Comparison of ENCODE assay signal across 8 mouse cellular contexts in genomic region chr19:6262222-6262621, GRCm38 (mm10). TPM values are rescaled to one million over a fixed set of nuclear protein-coding genes. Genes with fewer than 3 reads are reported as not detected.
A peak's percentile ranks its signal among the peaks of the same experiment; 100 is the strongest.
DNase-seq lines count a peak whose midpoint lies in the region; ATAC-seq and TF ChIP-seq lines count a peak whose summit lies in the region.

No protein-coding gene starts in this region.

- peak; percentile 98 for TF ChIP-seq CTCF in intestine, postnatal 0 days (IDR thresholded peaks at IDR 0.05; ENCODE audit: low read depth)

- peaks cover 7% of the 10 kb centered on the region; the same call in 1 of the 2 replicates for H3K9me3 ChIP-seq in embryonic facial prominence, embryonic 10.5 days
- no peaks in the 10 kb centered on the region for H3K9me3 ChIP-seq in intestine, postnatal 0 days (ENCODE audit: control insufficient read depth)
- no peaks in the 10 kb centered on the region for H3K9me3 ChIP-seq in liver, embryonic 15.5 days (replicated peaks)

- peak; percentile 67 for DNase-seq in right cerebral cortex, postnatal 14 days
- no peak for DNase-seq in right cerebral cortex, adult 18-20 months
- peak; percentile 86 for DNase-seq in adrenal gland, postnatal 10 days
- peak; percentile 77 for DNase-seq in embryonic facial prominence, embryonic 10.5 days (ENCODE audit: low spot score)
- DNase-seq in spleen, adult 18-20 months: peak; percentile 51 to 79

- no peak for ATAC-seq in intestine, postnatal 0 days
- ATAC-seq in liver, embryonic 15.5 days (ENCODE audit: insufficient read depth): no peak
- no peak for ATAC-seq in activated CD4-positive, CD25-positive, alpha-beta regulatory T cell, adult 4 months

- H3K27ac ChIP-seq in embryonic facial prominence, embryonic 10.5 days (replicated peaks): no peak overlapping the region
- H3K27ac ChIP-seq in intestine, postnatal 0 days (ENCODE audit: low read depth, low read length): peak overlapping the region; percentile 99
- peak overlapping the region; percentile 14; the same call in 1 of the 2 replicates for H3K27ac ChIP-seq in liver, embryonic 15.5 days (replicated peaks)

- no peaks in the 10 kb centered on the region for H3K4me1 ChIP-seq in embryonic facial prominence, embryonic 10.5 days
- H3K4me1 ChIP-seq in intestine, postnatal 0 days (replicated peaks; ENCODE audit: control insufficient read depth, insufficient read depth, low read length): 0 out of 2 replicates have a peak, but pooled peaks cover 3% of the 10 kb centered on the region
- peaks cover 35% of the 10 kb centered on the region for H3K4me1 ChIP-seq in liver, embryonic 15.5 days (replicated peaks)

- peak overlapping the region; percentile 77 for H3K4me2 ChIP-seq in intestine, postnatal 0 days (replicated peaks; ENCODE audit: low read depth)
- no peak overlapping the region for H3K4me2 ChIP-seq in liver, embryonic 15.5 days

- H3K4me3 ChIP-seq in embryonic facial prominence, embryonic 10.5 days: no peak overlapping the region
- no peak overlapping the region for H3K4me3 ChIP-seq in intestine, postnatal 0 days (ENCODE audit: low read depth, low read length)
- H3K4me3 ChIP-seq in liver, embryonic 15.5 days (replicated peaks): no peak overlapping the region

- H3K36me3 ChIP-seq in embryonic facial prominence, embryonic 10.5 days (replicated peaks): peaks cover 51% of the 10 kb centered on the region
- H3K36me3 ChIP-seq in intestine, postnatal 0 days (ENCODE audit: control insufficient read depth, insufficient read depth): peaks cover 41% of the 10 kb centered on the region
- peaks cover 46% of the 10 kb centered on the region for H3K36me3 ChIP-seq in liver, embryonic 15.5 days (replicated peaks)

- H3K27me3 ChIP-seq in embryonic facial prominence, embryonic 10.5 days (replicated peaks; ENCODE audit: low read depth, poor library complexity, severe bottlenecking): no peaks in the 10 kb centered on the region
- no peaks in the 10 kb centered on the region for H3K27me3 ChIP-seq in intestine, postnatal 0 days (replicated peaks; ENCODE audit: control insufficient read depth, insufficient read depth, low read length)
- H3K27me3 ChIP-seq in liver, embryonic 15.5 days: no peaks in the 10 kb centered on the region

- 0 out of 2 replicates have a peak overlapping the region, but pooled peaks have one; percentile 87 for H3K9ac ChIP-seq in intestine, postnatal 0 days (ENCODE audit: low read depth, low read length)
- H3K9ac ChIP-seq in liver, embryonic 15.5 days: no peak overlapping the region

- WGBS in embryonic facial prominence, embryonic 10.5 days: 59% methylated on average over 7 of the region's 7 CpGs
- 59% methylated on average over 7 of the region's 7 CpGs for WGBS in intestine, postnatal 0 days
- 43% methylated on average over 7 of the region's 7 CpGs for WGBS in liver, embryonic 15.5 days (ENCODE audit: insufficient replicate concordance)

RNA-seq across cellular contexts. Expression of gene Ehd1, which starts 14.3 kb away (rescaled TPM):
- 100 to 1,000 TPM; 104 to 106 TPM for total RNA-seq in adrenal gland, postnatal 10 days (2021)
- 81.8 and 83.5 TPM in 2 replicates for polyA plus RNA-seq in embryonic facial prominence, embryonic 10.5 days (2016; fragmentation: Nextera tagmentation; extraction: Ambion mirVana)
- 177 and 201 TPM in 2 replicates for polyA plus RNA-seq in intestine, postnatal 0 days (2015; fragmentation: Nextera tagmentation; extraction: Ambion mirVana)
- polyA plus RNA-seq in liver, embryonic 15.5 days (2015; fragmentation: Nextera tagmentation; extraction: Ambion mirVana): 64.0 and 69.3 TPM in 2 replicates
- 10 to 100 TPM; 11.0 to 15.2 TPM for polyA plus RNA-seq in activated CD4-positive, CD25-positive, alpha-beta regulatory T cell, adult 4 months (2017; shearing (Covaris generic))

RNA-seq across cellular contexts. Expression of gene Atg2a, which starts 20.8 kb away (rescaled TPM):
- total RNA-seq in adrenal gland, postnatal 10 days (2021): 10 to 100 TPM; 25.0 to 30.2 TPM
- 12.5 and 13.6 TPM in 2 replicates for polyA plus RNA-seq in embryonic facial prominence, embryonic 10.5 days (2016; fragmentation: Nextera tagmentation; extraction: Ambion mirVana)
- polyA plus RNA-seq in intestine, postnatal 0 days (2015; fragmentation: Nextera tagmentation; extraction: Ambion mirVana): 3.6 and 4.0 TPM in 2 replicates
- 4.7 and 5.8 TPM in 2 replicates for polyA plus RNA-seq in liver, embryonic 15.5 days (2015; fragmentation: Nextera tagmentation; extraction: Ambion mirVana)
- 10 to 100 TPM in 1 of 2 experiments, 1 to 10 TPM in 1; 7.4 to 17.2 TPM for polyA plus RNA-seq in activated CD4-positive, CD25-positive, alpha-beta regulatory T cell, adult 4 months (2017; shearing (Covaris generic))

RNA-seq across cellular contexts. Expression of gene Ppp2r5b, which starts 26.6 kb away (rescaled TPM):
- total RNA-seq in adrenal gland, postnatal 10 days (2021): 10 to 100 TPM; 52.9 to 56.9 TPM
- polyA plus RNA-seq in embryonic facial prominence, embryonic 10.5 days (2016; fragmentation: Nextera tagmentation; extraction: Ambion mirVana): 25.5 and 26.3 TPM in 2 replicates
- polyA plus RNA-seq in intestine, postnatal 0 days (2015; fragmentation: Nextera tagmentation; extraction: Ambion mirVana): 15.2 and 17.1 TPM in 2 replicates
- 3.3 and 5.0 TPM in 2 replicates for polyA plus RNA-seq in liver, embryonic 15.5 days (2015; fragmentation: Nextera tagmentation; extraction: Ambion mirVana)
- 1 to 10 TPM; 1.4 to 1.5 TPM for polyA plus RNA-seq in activated CD4-positive, CD25-positive, alpha-beta regulatory T cell, adult 4 months (2017; shearing (Covaris generic))

RNA-seq across cellular contexts. Expression of gene Gpha2, which starts 36.0 kb away (rescaled TPM):
- 10 to 100 TPM; 16.9 to 18.2 TPM for total RNA-seq in adrenal gland, postnatal 10 days (2021)
- polyA plus RNA-seq in embryonic facial prominence, embryonic 10.5 days (2016; fragmentation: Nextera tagmentation; extraction: Ambion mirVana): 0.98 and 1.3 TPM in 2 replicates
- polyA plus RNA-seq in intestine, postnatal 0 days (2015; fragmentation: Nextera tagmentation; extraction: Ambion mirVana): 0.26 and 0.34 TPM in 2 replicates
- polyA plus RNA-seq in liver, embryonic 15.5 days (2015; fragmentation: Nextera tagmentation; extraction: Ambion mirVana): 0.15 and 0.28 TPM in 2 replicates
- not detected for polyA plus RNA-seq in activated CD4-positive, CD25-positive, alpha-beta regulatory T cell, adult 4 months (2017; shearing (Covaris generic))

RNA-seq across cellular contexts. Expression of gene Cdc42bpg, which starts 44.0 kb away (rescaled TPM):
- 10 to 100 TPM; 10.3 to 11.6 TPM for total RNA-seq in adrenal gland, postnatal 10 days (2021)
- 0.12 and 0.39 TPM in 2 replicates for polyA plus RNA-seq in embryonic facial prominence, embryonic 10.5 days (2016; fragmentation: Nextera tagmentation; extraction: Ambion mirVana)
- 1.8 and 2.3 TPM in 2 replicates for polyA plus RNA-seq in intestine, postnatal 0 days (2015; fragmentation: Nextera tagmentation; extraction: Ambion mirVana)
- polyA plus RNA-seq in liver, embryonic 15.5 days (2015; fragmentation: Nextera tagmentation; extraction: Ambion mirVana): 0.21 and 0.38 TPM in 2 replicates
- under 1 TPM; 0.11 to 0.17 TPM for polyA plus RNA-seq in activated CD4-positive, CD25-positive, alpha-beta regulatory T cell, adult 4 months (2017; shearing (Covaris generic))
